Comparison of ENCODE assay signal across 17 mouse cellular contexts in the genomic region with DNA sequence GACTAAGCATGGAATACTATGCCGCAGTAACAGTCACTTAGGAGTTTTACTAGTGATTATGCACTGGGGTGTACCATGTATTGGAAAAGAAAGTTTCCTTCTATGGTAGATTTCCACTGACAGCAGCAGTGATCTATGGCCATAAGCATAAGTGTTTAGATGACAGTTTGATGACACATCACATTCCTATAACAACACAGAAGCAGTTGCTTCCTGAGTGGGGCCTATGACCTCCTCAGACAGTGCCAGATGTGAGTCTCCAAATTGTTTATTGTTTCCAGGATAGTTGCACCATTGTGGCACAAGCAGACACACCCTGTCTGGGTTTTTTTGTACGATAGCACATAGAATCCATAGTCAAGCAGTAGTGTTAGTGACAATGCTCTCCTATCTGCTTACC. TPM values are rescaled to one million over a fixed set of nuclear protein-coding genes. Genes with fewer than 3 reads are reported as not detected.
"Had no signal": no experiment of that assay in that cellular context is flagged by ENCODE, and none has a peak within 500 bp of the region (broad histone marks: within the 10 kb centered on the region; RNA-seq: fewer than 3 reads in every experiment).

No protein-coding gene starts in this region.

- H3K36me3 ChIP-seq: midbrain, embryonic 10.5 days; midbrain, embryonic 12.5 days; neural tube, embryonic 12.5 days had no signal

- DNase-seq: lung, adult 18-20 months; lung, embryonic 14.5 days; lung, postnatal 10 days; lung, postnatal 4 days; midbrain, embryonic 14.5 days; right cerebral cortex, postnatal 14 days; thymus, adult 18-20 months; thymus, postnatal 14 days; thymus, postnatal 36 days had no signal

- H3K27ac ChIP-seq: midbrain, embryonic 10.5 days; midbrain, embryonic 12.5 days; neural tube, embryonic 12.5 days had no signal

- H3K4me3 ChIP-seq: midbrain, embryonic 10.5 days; midbrain, embryonic 12.5 days; neural tube, embryonic 12.5 days had no signal

- H3K4me1 ChIP-seq: midbrain, embryonic 12.5 days had no signal

RNA-seq across cellular contexts. Expression of a gene that starts 1.0 kb away (rescaled TPM):
- polyA plus RNA-seq: liver, embryonic 16.5 days; lung, embryonic 14.5 days; stomach, embryonic 14.5 days; stomach, embryonic 16.5 days; thymus, postnatal 0 days; urinary bladder, adult 2 months had no signal
